Mouse (Mus musculus): ENCODE data around the gene Gjc2.
A peak's percentile ranks its signal among the peaks of the same experiment; 100 is the strongest.

The Gjc2 gene

DNA sequence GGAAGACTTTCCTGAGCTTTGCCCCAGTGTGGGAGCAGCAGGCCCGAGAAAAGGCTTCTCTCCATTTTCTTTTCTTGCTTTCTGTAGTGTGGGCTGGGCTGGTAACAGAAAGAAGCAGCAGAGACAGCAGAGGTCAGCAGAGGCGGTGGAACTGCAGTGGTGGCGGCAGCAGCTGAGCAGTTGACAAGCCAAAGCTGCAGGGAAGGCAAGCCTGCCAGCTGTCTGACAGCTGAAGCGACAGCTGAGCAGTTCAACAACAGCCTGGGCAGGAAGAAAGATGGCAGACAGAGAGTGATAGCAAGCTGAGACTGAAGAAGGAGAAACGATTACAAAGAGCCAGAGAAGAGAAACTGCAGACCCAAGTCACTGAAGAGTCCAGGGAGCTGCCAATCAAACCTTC lies 21.6 kb downstream of the Gjc2 start:
- DNase-seq (ENCODE audit: low read depth, low spot score): no peak

DNA sequence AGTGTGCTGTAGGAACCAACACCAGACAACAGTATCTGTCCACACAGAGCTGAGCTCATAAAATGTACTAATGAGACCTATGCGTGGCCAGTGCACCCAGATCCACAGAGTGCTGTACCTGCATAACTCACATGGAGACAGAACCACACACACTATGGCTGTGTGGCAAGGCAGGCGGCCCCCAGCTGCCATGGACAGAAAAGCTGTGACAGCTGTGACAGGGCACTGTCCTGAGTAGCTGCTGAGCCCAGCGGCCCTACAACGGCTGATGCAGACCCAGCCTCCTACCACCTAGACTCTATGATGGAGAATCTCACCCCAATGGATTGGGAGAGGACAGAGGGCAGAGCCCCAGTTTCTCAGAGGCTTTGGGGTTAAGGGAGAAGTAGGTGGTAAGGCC lies 23.5 kb downstream of the Gjc2 start:
- DNase-seq (ENCODE audit: low read depth, low spot score): no peak

DNA sequence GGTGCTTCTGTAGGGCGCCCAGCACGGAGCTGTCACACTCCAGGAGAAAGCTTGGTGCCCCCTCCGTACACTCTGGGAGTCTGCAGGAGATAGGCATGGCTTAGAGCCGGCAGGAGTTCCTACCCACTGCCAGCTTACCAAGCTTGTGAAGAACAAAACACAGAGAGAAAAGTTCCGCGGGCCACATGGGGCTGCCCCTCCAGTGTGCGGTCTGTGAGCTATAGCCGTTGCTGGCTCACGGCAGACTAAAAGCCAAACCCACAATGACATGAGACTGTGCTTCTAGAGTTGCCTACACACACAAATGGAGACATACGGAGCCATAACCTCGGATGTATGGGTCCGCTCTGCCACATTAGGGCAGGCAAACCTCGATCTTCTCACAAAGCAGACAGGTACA lies 23.9 kb downstream of the Gjc2 start:
- no peak for DNase-seq (ENCODE audit: low read depth, low spot score)

DNA sequence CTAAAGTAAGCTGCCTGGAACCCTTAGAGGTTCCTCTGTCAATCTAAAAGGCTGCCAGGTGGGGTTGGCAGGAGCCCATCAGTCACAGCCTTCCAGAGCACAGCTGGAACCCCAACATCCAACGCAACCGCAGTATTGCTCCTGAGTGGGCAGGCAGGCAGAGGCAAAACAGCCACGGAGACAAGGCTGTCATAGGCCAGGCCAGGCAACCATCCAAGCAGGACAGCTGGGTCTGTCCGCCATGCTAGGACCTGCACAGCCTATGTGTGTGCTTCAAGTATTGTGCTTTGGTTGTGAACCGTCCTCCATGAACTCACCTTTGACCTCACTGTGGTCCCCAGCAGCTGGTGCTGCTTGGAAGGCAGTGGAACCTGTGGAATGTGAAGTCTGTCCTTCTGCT lies 27.1 kb downstream of the Gjc2 start:
- DNase-seq (ENCODE audit: low read depth, low spot score): no peak

- DNase-seq (ENCODE audit: low read depth, low spot score): no peak
Observed at GRCm38 (mm10) chr11:59154220-59154619, 28.8 kb downstream of the Gjc2 start.

GRCm38 (mm10) chr11:59151729-59152128 lies 31.3 kb downstream of the Gjc2 start:
- peak; percentile 67 for DNase-seq (ENCODE audit: low read depth, low spot score)

GRCm38 (mm10) chr11:59149302-59149701 lies 33.7 kb downstream of the Gjc2 start:
- DNase-seq (ENCODE audit: low read depth, low spot score): no peak

DNA sequence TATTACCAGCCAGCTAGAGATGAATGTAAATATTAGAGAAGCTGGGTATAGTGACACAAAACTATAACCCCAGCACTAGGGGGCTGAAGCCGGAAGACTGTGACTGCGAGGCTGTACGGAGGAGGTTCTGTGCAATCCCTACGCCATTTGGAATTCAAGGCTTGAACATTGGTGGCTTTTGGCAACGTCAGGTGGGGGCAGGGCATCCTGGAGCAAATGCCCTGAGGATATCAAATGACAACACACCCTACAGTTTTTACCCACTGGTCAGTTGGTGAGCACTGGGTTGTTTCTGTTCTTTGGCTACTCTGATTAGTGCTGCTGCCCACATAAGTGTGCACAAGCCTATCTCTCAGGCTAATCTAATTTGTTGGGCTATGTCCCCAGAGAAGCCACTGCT lies 40.1 kb downstream of the Gjc2 start:
- DNase-seq (ENCODE audit: low read depth, low spot score): no peak

DNA sequence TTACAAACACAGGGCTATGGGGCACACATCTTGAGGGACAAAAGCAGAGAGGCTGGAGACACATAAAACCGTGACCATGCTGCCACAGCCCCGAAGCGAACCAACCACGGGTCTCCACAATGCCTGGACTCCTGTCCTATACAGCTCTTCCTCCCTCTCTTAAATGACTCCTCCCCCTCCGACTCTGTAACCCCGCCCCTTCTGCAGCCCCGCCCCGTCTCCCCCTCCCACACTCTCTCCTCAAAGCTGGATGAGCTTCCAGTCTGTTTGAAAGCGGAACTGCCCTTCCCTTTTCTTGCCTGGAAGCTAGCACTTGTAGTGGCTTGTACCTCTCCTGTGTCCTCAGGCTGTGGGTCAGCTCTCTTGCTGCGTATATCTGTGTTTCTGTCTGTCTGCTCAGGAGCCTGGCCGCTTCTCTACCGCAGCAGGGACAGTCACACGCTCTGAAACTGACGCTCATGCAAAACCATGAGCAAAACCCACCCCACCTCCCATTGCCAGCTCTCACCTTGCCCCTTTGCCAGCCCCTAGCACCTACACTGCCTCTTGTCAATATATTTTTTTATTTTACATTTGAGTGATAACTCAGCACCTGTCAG lies 41.1 kb downstream of the Gjc2 start:
- DNase-seq (ENCODE audit: low read depth, low spot score): peak; percentile 80

GRCm38 (mm10) chr11:59138537-59139486 lies 44.2 kb downstream of the Gjc2 start:
- DNase-seq (ENCODE audit: low read depth, low spot score): no peak

GRCm38 (mm10) chr11:59136994-59137706 lies 45.9 kb downstream of the Gjc2 start:
- no peak for DNase-seq (ENCODE audit: low read depth, low spot score)

DNA sequence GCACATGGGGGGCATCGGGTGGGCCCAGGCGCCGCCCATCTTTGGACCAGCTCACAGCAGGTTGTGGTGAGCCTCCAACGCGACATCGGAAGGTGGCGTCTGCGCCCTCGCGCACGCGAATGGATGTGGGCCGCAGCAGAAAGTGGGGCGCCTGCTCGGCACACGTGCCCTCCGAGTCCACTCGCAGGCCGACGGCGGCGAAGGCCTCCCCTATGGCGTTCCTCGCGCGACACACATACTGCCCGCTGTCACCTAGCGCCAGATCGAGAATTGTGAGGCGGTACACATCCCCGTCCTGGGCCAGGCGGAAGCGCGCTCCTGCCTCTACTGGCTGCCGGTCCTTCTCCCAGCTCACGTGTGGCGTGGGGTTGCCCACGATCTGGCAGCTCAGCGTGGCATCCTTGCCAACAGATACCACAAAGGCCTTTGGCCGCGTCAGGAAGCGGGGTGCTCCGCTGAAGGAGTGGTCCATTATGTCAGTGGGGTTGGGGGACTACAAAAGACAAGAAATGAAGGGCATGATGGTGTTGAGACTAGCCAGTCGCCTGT lies 47.0 kb downstream of the Gjc2 start, which contains the start of gene Obscn:
Gene Obscn, minus strand, starts transcription at position 499 of the 549 bp plus-strand sequence.
- peak; percentile 46 for DNase-seq (ENCODE audit: low read depth, low spot score)

DNA sequence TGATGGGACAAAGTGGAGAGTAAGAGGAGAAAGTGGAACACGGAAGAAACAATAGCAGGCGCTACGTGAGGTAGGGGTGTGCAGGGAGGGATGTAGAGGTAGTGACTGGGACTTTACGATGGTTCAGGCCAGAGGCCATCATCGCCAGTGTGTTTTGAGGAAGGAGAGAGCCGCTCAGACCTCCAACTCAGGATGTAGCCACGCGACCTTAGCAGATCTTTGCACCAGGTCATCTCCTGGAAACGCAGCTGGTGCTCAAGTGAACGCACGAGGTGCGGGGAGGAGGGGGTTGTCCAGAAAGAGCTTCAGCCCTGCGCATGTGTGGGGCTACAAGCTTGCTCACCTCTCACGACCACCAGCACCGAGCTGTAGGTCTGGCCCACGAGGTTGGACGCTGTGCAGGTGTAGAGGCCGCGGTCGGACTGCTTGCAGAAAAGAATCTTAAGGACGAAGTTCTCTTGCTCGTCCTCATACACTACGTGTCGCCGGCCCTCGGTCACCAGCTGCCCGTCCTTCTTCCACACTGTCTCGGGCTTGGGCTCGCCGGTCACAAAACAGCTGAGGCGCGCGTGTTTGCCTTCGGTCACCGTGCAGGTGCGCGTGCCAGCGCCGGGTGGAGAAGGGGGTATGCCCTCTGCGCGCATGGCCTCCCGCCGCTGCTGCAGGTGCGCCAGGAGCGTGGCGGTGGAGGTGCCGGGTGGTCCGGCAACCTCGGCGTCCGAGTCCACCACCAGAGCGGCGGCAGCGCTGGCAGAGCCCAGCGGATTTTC lies 47.8 kb downstream of the Gjc2 start:
- peak; percentile 44 for DNase-seq (ENCODE audit: low read depth, low spot score)

- peak; percentile 49 for DNase-seq (ENCODE audit: low read depth, low spot score)
Observed at GRCm38 (mm10) chr11:59134373-59134997, 48.5 kb downstream of the Gjc2 start.

GRCm38 (mm10) chr11:59132065-59132464 lies 50.9 kb downstream of the Gjc2 start:
- no peak for DNase-seq (ENCODE audit: low read depth, low spot score)

- DNase-seq (ENCODE audit: low read depth, low spot score): no peak
Observed at GRCm38 (mm10) chr11:59131348-59131919, 51.6 kb downstream of the Gjc2 start.

GRCm38 (mm10) chr11:59130782-59131181 lies 52.2 kb downstream of the Gjc2 start:
- DNase-seq (ENCODE audit: low read depth, low spot score): no peak
